Mouse (Mus musculus) neural tube, embryonic 11.5 days (tissue): ENCODE measurements around the gene Gnaz. TPM values are rescaled to one million over a fixed set of nuclear protein-coding genes. Genes with fewer than 3 reads are reported as not detected.

Experiments used
- ATAC-seq: fragments of 200-750 bp; cut with Nextera tagmentation; 2 replicates; pipeline ENCODE4 v1.8.0; 2017; ENCODE audit warnings: moderate number of reproducible peaks, mild to moderate bottlenecking, moderate TSS enrichment, moderate library complexity; ENCODE audit not compliant: insufficient read depth, low FRiP score, low TSS enrichment
- DNase-seq: peaks from one replicate; pipeline ENCODE4 v3.0.0-alpha.2; 2015; ENCODE audit warnings: low spot score
- H3K27ac ChIP-seq: fragments of 300-500 bp; sonication (generic); 2 replicates; pipeline ENCODE4 v1.5.1; 2014; ENCODE audit warnings: low read depth, mild to moderate bottlenecking, low read length
- H3K27me3 ChIP-seq: fragments of 300-500 bp; sonication (generic); 2 replicates; pipeline ENCODE4 v1.6.1; 2014; ENCODE audit warnings: mild to moderate bottlenecking, low read length, mixed read lengths; ENCODE audit not compliant: control insufficient read depth, insufficient read depth
- H3K36me3 ChIP-seq: fragments of 300-500 bp; sonication (generic); 2 replicates; pipeline ENCODE4 v1.6.1; 2014; ENCODE audit warnings: mild to moderate bottlenecking, low read length, moderate library complexity, mixed read lengths; ENCODE audit not compliant: control insufficient read depth, insufficient read depth
- H3K4me1 ChIP-seq: fragments of 300-500 bp; sonication (generic); 2 replicates; pipeline ENCODE4 v1.6.1; 2014; ENCODE audit warnings: low read length, mixed read lengths; ENCODE audit not compliant: control insufficient read depth, insufficient read depth
- H3K4me2 ChIP-seq: fragments of 300-500 bp; sonication (generic); 2 replicates; pipeline ENCODE4 v1.6.1; 2014; ENCODE audit warnings: low read depth, mild to moderate bottlenecking, moderate library complexity
- H3K4me3 ChIP-seq: fragments of 300-500 bp; sonication (generic); 2 replicates; pipeline ENCODE4 v1.5.1; 2014; ENCODE audit warnings: low read depth, low read length
- H3K9ac ChIP-seq: fragments of 300-500 bp; sonication (generic); 2 replicates; pipeline ENCODE4 v1.6.1; 2014; ENCODE audit warnings: mild to moderate bottlenecking, low read length
- H3K9me3 ChIP-seq: fragments of 300-500 bp; sonication (generic); 2 replicates; pipeline ENCODE4 v1.6.1; 2016; ENCODE audit warnings: low read length; ENCODE audit not compliant: control insufficient read depth
- WGBS: fragments of 180-500 bp; shearing (Covaris S2); extraction: QIAGEN DNeasy Blood & Tissue Kit; methylation state at CpG from one replicate; pipeline ENCODE4 v1.1.7; 2014; 5-methylcytosine and 5-hydroxymethylcytosine counted together
- polyA plus RNA-seq: library from polyadenylated mRNA; unstranded; fragments of >200 nt; fragmentation: Nextera tagmentation; extraction: Ambion mirVana; gene quantifications from 2 replicates; pipeline ENCODE4 v1.2.1, GENCODE M21; 2014

Gene Gnaz
- polyA plus RNA-seq, 1 experiment from 2014 or later = 16.0 TPM

- Histone ChIP-seq H3K4me3 (no peak overlapping the region), H3K27me3 (no peaks in the 10 kb centered on the region), H3K4me2 (no peak overlapping the region), H3K9me3 (no peaks in the 10 kb centered on the region), H3K9ac (no peak overlapping the region), H3K4me1 (peaks cover 12% of the 10 kb centered on the region), H3K27ac (no peak overlapping the region), H3K36me3 (no peaks in the 10 kb centered on the region)
- DNase-seq = no peak
- 90% methylated on average over 3 of the region's 3 CpGs for WGBS
- no peak for ATAC-seq
Measured at GRCm38 (mm10) chr10:75004067-75004466, 37.1 kb downstream of the Gnaz start.

DNA sequence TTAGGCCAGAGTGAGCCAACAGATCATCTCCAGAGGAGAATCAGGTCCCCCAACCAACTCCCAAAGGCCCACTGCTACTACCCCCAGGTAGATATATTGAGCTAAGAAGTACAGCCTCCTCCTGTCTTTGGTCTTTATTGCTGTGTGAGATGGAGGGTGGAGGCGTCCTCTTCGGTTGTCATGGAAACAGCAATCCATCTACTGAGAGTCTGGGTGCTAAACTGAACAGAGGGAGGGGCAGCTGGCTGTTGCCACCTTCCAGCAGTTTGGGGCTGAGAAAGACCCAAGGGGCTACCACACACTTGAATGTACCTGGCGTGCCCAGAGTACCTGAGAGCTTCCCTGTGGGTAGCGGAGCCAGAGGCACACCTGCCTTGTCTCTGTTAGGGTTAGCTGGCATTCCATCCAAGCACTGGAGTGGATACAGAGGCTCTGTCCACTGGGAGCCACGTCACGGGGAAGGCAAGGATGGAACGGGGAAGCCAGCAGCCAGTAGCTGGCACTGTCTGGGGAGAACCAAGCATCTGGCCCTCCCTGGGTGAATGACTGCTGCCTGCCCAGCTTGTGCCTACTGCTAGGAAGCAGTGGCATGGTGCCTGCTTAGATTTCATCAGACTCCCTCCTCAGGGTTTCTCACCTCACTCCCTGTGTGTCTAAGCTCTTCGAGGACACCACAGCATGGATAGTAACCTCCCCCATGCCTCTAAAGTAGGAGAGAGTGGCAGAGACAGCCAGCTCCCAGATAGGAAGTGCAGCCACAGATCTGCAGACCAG lies 40.1 kb downstream of the Gnaz start:
- no peaks in the 10 kb centered on the region for H3K36me3 ChIP-seq
- H3K4me3 ChIP-seq = no peak overlapping the region
- H3K9me3 ChIP-seq = no peaks in the 10 kb centered on the region
- peaks cover 9% of the 10 kb centered on the region for H3K4me1 ChIP-seq
- no peak overlapping the region for H3K4me2 ChIP-seq
- peak; percentile 27; the same call in 1 of the 2 replicates for ATAC-seq
- no peak for DNase-seq
- no peak overlapping the region for H3K9ac ChIP-seq
- H3K27ac ChIP-seq = no peak overlapping the region
- 59% methylated on average over 8 of the region's 8 CpGs for WGBS
- no peaks in the 10 kb centered on the region for H3K27me3 ChIP-seq

DNA sequence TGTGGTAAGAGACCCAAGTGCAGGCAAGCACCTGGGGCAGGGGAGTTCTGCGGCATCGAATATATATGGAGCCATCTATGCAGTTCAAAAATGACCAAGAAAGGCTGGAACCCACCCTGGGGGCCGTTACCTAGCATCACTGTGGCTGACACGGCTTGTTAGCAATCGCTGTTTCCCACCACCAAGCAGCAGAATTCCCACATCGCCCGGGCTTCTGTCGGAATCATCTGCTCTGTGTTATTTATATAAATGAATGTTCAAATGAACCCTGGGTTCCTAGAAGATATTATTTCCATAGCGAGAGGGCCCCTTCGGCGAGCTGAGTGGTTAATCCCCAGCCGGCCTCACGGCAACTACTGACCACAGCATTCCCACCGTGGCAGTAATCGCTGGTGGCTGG lies 43.7 kb downstream of the Gnaz start:
- 90% methylated on average over 15 of the region's 15 CpGs for WGBS
- H3K4me1 ChIP-seq = peaks cover 9% of the 10 kb centered on the region
- DNase-seq (no peak), ATAC-seq (no peak)
- no peaks in the 10 kb centered on the region for H3K9me3 ChIP-seq
- no peak overlapping the region for H3K9ac ChIP-seq
- H3K27me3 ChIP-seq = no peaks in the 10 kb centered on the region
- no peaks in the 10 kb centered on the region for H3K36me3 ChIP-seq
- H3K27ac ChIP-seq = no peak overlapping the region
- no peak overlapping the region for H3K4me3 ChIP-seq
- no peak overlapping the region for H3K4me2 ChIP-seq

DNA sequence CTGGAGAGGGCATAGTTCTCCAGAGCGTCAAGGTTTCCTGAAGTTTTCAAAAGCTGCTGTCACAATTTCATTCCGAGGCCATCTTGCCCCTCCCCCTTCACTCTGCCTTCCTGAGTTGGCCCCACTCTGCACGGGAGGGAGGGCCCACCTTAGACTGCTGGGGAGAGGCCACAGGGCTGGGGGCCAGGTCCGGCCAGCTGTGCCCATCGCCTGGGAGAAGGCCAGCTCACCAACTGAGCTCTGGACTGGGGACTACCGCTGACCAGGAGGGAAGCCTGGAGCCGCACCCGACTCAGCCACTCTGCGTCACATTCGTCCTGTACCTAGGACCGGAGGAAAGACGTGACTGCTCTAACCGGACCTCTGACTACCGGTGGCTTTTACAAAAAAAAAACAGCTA lies 48.5 kb downstream of the Gnaz start:
- H3K9me3 ChIP-seq = no peaks in the 10 kb centered on the region
- WGBS = 65% methylated on average over 14 of the region's 14 CpGs
- DNase-seq = no peak
- no peak overlapping the region for H3K4me3 ChIP-seq
- no peak for ATAC-seq
- H3K36me3 ChIP-seq = no peaks in the 10 kb centered on the region
- no peak overlapping the region for H3K9ac ChIP-seq
- H3K4me2 ChIP-seq = no peak overlapping the region
- H3K27me3 ChIP-seq = no peaks in the 10 kb centered on the region
- H3K4me1 ChIP-seq = no peaks in the 10 kb centered on the region
- no peak overlapping the region for H3K27ac ChIP-seq

- no peaks in the 10 kb centered on the region for H3K36me3 ChIP-seq
- no peaks in the 10 kb centered on the region for H3K9me3 ChIP-seq
- no peaks in the 10 kb centered on the region for H3K4me1 ChIP-seq
- H3K9ac ChIP-seq = no peak overlapping the region
- no peak overlapping the region for H3K4me3 ChIP-seq
- no peaks in the 10 kb centered on the region for H3K27me3 ChIP-seq
- DNase-seq (no peak), ATAC-seq (no peak)
- no peak overlapping the region for H3K27ac ChIP-seq
- no peak overlapping the region for H3K4me2 ChIP-seq
- WGBS = 92% methylated on average over 4 of the region's 4 CpGs
Measured at GRCm38 (mm10) chr10:75016481-75016880, 49.5 kb downstream of the Gnaz start.

DNA sequence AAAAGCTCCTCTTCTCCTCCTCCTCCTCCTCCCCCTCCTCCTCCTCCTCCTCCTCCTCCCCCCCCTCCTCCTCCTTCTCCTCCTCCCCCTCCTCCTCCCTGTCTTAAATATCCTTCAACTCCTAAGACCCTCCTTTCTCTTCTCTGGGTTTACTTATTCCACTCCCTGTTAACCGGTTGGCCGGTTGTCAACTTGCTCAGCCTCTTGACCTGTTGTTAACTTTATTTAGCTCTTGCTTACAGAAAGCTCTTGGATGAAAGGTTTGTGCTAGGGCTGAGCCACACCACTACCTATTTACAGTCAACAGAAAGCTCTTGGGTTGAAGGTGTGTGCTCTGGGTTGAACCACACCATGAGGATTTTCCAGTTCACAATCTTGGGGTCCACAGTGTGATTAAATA lies 53.3 kb downstream of the Gnaz start:
- Histone ChIP-seq H3K9ac (no peak overlapping the region), H3K9me3 (no peaks in the 10 kb centered on the region), H3K36me3 (no peaks in the 10 kb centered on the region), H3K4me2 (no peak overlapping the region), H3K27ac (no peak overlapping the region), H3K27me3 (no peaks in the 10 kb centered on the region), H3K4me3 (no peak overlapping the region), H3K4me1 (no peaks in the 10 kb centered on the region)
- WGBS = 80% methylated on average over 2 of the region's 2 CpGs
- ATAC-seq (no peak), DNase-seq (no peak)

DNA sequence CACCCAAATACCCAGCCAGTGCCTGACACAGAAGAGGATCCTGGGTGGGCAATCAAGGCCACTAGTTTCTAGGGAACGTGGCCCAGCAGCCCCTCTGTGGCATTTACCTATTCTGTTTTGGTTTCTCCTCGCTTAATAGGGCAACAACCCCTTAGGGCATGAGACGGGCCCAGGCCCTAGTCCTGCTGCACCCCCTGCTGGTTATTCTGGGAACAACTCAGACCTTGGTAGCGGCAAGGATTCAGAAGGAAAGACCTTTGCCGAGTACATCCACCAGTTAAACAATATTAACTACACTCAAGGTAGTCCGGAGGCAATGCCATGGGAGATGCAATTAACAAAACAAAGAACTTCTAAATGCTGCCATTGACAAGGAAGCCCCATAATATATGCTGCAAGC lies 54.2 kb downstream of the Gnaz start:
- 13% methylated on average over 6 of the region's 6 CpGs for WGBS
- Histone ChIP-seq H3K27ac (no peak overlapping the region), H3K9ac (no peak overlapping the region), H3K4me1 (no peaks in the 10 kb centered on the region), H3K4me2 (no peak overlapping the region), H3K9me3 (no peaks in the 10 kb centered on the region), H3K27me3 (no peaks in the 10 kb centered on the region), H3K4me3 (no peak overlapping the region), H3K36me3 (no peaks in the 10 kb centered on the region)
- DNase-seq (peak; percentile 80), ATAC-seq (no peak)

- H3K36me3 ChIP-seq = no peaks in the 10 kb centered on the region
- no peak overlapping the region for H3K27ac ChIP-seq
- no peak for ATAC-seq
- DNase-seq = no peak
- no peak overlapping the region for H3K4me2 ChIP-seq
- H3K9me3 ChIP-seq = no peaks in the 10 kb centered on the region
- H3K4me1 ChIP-seq = no peaks in the 10 kb centered on the region
- no peaks in the 10 kb centered on the region for H3K27me3 ChIP-seq
- WGBS = 69% methylated on average over 8 of the region's 8 CpGs
- no peak overlapping the region for H3K9ac ChIP-seq
- H3K4me3 ChIP-seq = no peak overlapping the region
Measured at GRCm38 (mm10) chr10:75026491-75026890, 59.5 kb downstream of the Gnaz start.

DNA sequence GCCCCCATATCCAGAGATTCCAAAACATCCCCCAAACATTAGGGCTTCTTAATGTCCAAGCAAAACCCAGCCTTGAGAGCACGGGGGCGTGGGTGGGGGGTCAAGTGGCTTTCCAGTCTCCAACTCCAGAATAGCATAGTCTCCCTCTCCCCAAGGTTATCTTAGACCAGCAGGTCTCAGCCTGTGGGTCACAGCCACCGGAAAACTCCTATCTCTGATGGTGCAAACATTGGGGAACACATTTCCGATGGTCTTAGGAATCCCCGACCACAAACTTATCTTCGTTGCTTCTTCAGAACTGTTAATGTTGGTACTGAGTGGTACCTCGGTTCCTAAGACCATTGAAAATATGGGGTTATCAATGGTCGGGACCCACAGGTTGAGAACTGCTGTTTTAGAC lies 61.8 kb downstream of the Gnaz start:
- DNase-seq (no peak), ATAC-seq (no peak)
- Histone ChIP-seq H3K9ac (no peak overlapping the region), H3K4me1 (peaks cover 10% of the 10 kb centered on the region), H3K27ac (no peak overlapping the region), H3K9me3 (no peaks in the 10 kb centered on the region), H3K36me3 (no peaks in the 10 kb centered on the region), H3K4me3 (no peak overlapping the region), H3K27me3 (no peaks in the 10 kb centered on the region), H3K4me2 (no peak overlapping the region)
- WGBS = 85% methylated on average over 8 of the region's 8 CpGs
